Mouse (Mus musculus): Measurements from ENCODE around the gene Camk1d.

DNA sequence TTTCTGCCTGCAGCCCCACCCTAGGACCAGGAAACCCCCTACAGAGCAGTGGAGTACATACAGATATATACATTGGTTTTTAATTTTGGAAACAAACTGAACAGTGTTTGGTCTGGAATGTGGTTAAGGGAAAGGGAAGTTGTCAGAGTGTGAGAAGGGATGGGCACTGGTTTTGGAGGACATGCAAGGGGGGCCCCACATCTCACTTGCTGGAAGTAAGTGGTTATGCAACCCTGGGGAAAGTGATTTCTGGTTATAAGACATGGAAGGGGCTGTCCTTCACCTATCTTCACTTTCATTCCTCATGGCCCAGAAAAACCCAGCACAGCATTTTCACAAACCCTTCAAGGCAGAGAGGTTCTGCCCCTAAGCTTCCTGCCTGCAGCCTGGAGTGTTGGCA lies 419.2 kb downstream of the Camk1d start:
- TF ChIP-seq ZNF384 (IDR thresholded peaks at IDR 0.05; ENCODE audit: low read depth, low read length) (no peak), CHD2 (IDR thresholded peaks at IDR 0.05; ENCODE audit: low read depth, low read length) (no peak), ZC3H11A (IDR thresholded peaks at IDR 0.05; ENCODE audit: borderline replicate concordance, low read depth, low read length) (no peak)
